Mouse (Mus musculus): ENCODE data around the gene Gm38655. TPM values are rescaled to one million over a fixed set of nuclear protein-coding genes. Genes with fewer than 3 reads are reported as not detected.

The Gm38655 gene
- total and polyA plus RNA-seq, 3 experiments = 0.29 TPM; not detected in 2

DNA sequence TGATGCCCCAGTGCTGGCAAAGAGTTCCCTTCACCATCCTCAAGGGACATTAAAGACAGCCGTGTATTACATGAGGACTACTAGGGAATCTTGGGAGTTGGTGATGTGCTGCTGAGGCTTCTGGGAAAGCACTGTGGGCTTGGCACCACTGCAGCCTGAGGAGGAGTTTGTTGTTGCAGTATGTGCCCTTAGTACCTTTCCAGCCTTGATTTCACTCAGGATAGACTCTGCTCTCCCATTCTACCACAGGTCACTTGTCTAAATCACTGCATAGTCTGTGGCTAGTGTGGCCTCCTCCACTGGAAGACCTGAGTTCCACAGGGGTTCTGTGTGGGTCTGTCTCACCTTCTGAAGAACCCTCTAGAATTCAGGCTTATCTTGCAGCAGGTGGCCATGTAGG, 45.5 kb upstream of the Gm38655 start:
- WGBS = 57% methylated on average over 1 of the region's 1 CpGs
- DNase-seq = no peak

DNA sequence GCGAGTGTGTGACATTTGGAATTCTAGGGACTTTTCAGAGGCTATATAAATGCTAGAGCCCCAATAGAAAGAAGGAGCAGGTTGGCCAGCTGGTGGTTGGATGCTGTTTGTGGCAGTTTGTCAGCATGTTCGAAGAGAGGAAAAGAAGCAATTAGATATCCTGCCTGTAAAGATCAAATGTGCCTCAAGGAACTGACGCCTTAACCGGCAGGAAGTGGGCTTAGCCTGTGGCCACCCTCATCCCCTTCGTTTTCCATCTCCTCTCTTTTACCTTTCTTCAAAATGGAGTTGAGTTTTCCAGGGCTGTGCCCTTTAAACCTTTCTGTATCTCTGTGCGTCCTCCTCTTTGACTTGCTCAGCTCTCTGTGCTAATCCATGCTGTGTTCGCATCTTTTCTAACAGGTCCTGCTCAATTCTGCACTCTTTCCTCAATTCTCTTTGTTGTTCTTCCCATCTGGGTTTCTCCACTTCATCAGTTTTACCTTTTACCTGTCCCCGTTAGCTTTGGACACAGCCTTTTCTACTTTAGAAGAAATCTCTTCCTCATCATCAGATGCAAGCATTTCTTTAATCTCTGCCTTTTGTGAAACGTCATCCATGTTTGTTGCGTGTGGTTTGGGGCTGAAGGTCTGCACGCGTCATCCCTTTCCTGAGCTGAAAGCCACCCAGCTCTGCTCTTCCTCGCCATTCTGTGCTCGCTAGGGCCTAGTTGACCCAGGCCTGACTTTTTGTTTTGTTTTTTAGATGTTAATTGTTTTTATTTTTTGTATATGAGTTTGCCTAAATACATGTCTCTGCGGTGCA, 44.4 kb upstream of the Gm38655 start:
- intact Hi-C loops (cut with DNase I) = no loop called here
- Histone ChIP-seq H3K4me1 (ENCODE audit: control insufficient read depth, insufficient read depth, low read length) (0 out of 2 replicates have a peak, but pooled peaks cover 4% of the 10 kb centered on the region), H3K27me3 (ENCODE audit: control insufficient read depth, insufficient read depth, low read length) (no peaks in the 10 kb centered on the region), H3K4me3 (no peak overlapping the region), H3K27ac (no peak overlapping the region), H3K36me3 (ENCODE audit: control insufficient read depth, insufficient read depth, low read length) (no peaks in the 10 kb centered on the region), H3K79me2 (replicated peaks; ENCODE audit: control insufficient read depth, insufficient read depth, low read length) (no peaks in the 10 kb centered on the region; the same call in 1 of the 2 replicates), H3K9ac (ENCODE audit: low read depth, low read length) (no peak overlapping the region)
- no peak for TF ChIP-seq CTCF (IDR thresholded peaks at IDR 0.05)
- TF ChIP-seq EP300 (IDR thresholded peaks at IDR 0.05; ENCODE audit: insufficient read depth, low read depth, low read length) = no peak
- TF ChIP-seq POLR2A (IDR thresholded peaks at IDR 0.05; ENCODE audit: insufficient read depth, low read depth, low read length) = no peak
- DNase-seq = no peak
- WGBS = 91% methylated on average over 15 of the region's 15 CpGs

More for the DNA sequence above, 45.5 kb upstream of the Gm38655 start:
- no peak overlapping the region for H3K4me3 ChIP-seq
- TF ChIP-seq POLR2A (IDR thresholded peaks at IDR 0.05; ENCODE audit: insufficient read depth, low read depth, low read length) = no peak
- TF ChIP-seq CTCF (IDR thresholded peaks at IDR 0.05) = no peak
- TF ChIP-seq EP300 (IDR thresholded peaks at IDR 0.05; ENCODE audit: insufficient read depth, low read depth, low read length) = no peak
- H3K79me2 ChIP-seq (replicated peaks; ENCODE audit: control insufficient read depth, insufficient read depth, low read length) = no peaks in the 10 kb centered on the region; the same call in 1 of the 2 replicates
- intact Hi-C loops (cut with DNase I) = no loop called here
- H3K36me3 ChIP-seq (ENCODE audit: control insufficient read depth, insufficient read depth, low read length) = no peaks in the 10 kb centered on the region
- no peak overlapping the region for H3K27ac ChIP-seq
- H3K9ac ChIP-seq (ENCODE audit: low read depth, low read length) = no peak overlapping the region
- H3K4me1 ChIP-seq (ENCODE audit: control insufficient read depth, insufficient read depth, low read length) = 0 out of 2 replicates have a peak, but pooled peaks cover 4% of the 10 kb centered on the region
- no peaks in the 10 kb centered on the region for H3K27me3 ChIP-seq (ENCODE audit: control insufficient read depth, insufficient read depth, low read length)

DNA sequence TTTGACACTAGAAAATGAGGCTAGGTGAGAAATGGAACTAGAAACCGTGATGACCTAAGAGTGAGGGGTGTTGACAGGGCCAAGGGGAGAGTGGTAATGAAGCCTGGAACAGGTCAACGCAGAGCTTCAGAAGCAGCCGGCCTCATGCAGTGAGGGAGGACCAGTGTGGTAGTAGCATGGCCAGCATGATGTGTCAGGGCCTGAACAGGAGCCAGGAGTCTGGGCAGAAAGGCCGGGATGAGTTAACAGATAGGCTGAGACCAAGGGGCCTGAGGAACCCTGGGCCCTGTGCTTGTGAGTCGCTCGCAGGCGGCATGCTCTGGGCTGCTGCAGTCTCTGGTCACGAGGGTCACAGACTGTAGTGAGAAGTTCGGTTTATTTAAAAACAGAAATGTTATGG, 43.7 kb upstream of the Gm38655 start:
- Histone ChIP-seq H3K27me3 (ENCODE audit: control insufficient read depth, insufficient read depth, low read length) (no peaks in the 10 kb centered on the region), H3K79me2 (replicated peaks; ENCODE audit: control insufficient read depth, insufficient read depth, low read length) (no peaks in the 10 kb centered on the region; the same call in 1 of the 2 replicates), H3K9ac (ENCODE audit: low read depth, low read length) (no peak overlapping the region), H3K27ac (no peak overlapping the region), H3K4me3 (no peak overlapping the region), H3K36me3 (ENCODE audit: control insufficient read depth, insufficient read depth, low read length) (no peaks in the 10 kb centered on the region), H3K4me1 (ENCODE audit: control insufficient read depth, insufficient read depth, low read length) (0 out of 2 replicates have a peak, but pooled peaks cover 4% of the 10 kb centered on the region)
- 83% methylated on average over 9 of the region's 9 CpGs for WGBS
- no peak for DNase-seq
- no peak for TF ChIP-seq EP300 (IDR thresholded peaks at IDR 0.05; ENCODE audit: insufficient read depth, low read depth, low read length)
- TF ChIP-seq CTCF (IDR thresholded peaks at IDR 0.05) = no peak
- no peak for TF ChIP-seq POLR2A (IDR thresholded peaks at IDR 0.05; ENCODE audit: insufficient read depth, low read depth, low read length)
- intact Hi-C loops (cut with DNase I) = no loop called here

DNA sequence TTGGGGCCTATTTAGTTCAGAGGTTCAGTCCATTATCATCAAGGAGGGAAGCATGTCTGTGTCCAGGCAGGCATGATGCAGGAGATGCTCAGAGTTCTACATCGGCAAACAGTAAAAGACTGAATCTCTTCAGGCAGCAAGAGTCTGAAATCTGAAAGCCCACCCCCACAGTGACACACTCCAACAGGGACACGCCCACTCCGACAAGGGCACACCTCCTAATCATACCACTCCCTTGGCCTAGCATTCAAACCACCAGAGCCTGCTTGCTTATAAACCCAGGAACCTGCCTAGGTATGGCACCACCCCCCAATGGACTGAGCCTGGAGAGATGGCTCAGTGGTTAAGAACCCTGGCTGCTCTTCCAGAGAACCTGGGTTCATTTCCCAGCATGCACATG, 40.2 kb upstream of the Gm38655 start:
- WGBS = 84% methylated on average over 3 of the region's 3 CpGs
- Histone ChIP-seq H3K36me3 (ENCODE audit: control insufficient read depth, insufficient read depth, low read length) (no peaks in the 10 kb centered on the region), H3K9ac (ENCODE audit: low read depth, low read length) (no peak overlapping the region), H3K27me3 (ENCODE audit: control insufficient read depth, insufficient read depth, low read length) (no peaks in the 10 kb centered on the region), H3K4me1 (ENCODE audit: control insufficient read depth, insufficient read depth, low read length) (peaks cover 5% of the 10 kb centered on the region), H3K4me3 (no peak overlapping the region), H3K27ac (no peak overlapping the region), H3K79me2 (replicated peaks; ENCODE audit: control insufficient read depth, insufficient read depth, low read length) (no peaks in the 10 kb centered on the region; the same call in 1 of the 2 replicates)
- DNase-seq = no peak
- TF ChIP-seq CTCF (IDR thresholded peaks at IDR 0.05) (no peak), POLR2A (IDR thresholded peaks at IDR 0.05; ENCODE audit: insufficient read depth, low read depth, low read length) (no peak), EP300 (IDR thresholded peaks at IDR 0.05; ENCODE audit: insufficient read depth, low read depth, low read length) (no peak)
- intact Hi-C loops (cut with DNase I) = no loop called here

DNA sequence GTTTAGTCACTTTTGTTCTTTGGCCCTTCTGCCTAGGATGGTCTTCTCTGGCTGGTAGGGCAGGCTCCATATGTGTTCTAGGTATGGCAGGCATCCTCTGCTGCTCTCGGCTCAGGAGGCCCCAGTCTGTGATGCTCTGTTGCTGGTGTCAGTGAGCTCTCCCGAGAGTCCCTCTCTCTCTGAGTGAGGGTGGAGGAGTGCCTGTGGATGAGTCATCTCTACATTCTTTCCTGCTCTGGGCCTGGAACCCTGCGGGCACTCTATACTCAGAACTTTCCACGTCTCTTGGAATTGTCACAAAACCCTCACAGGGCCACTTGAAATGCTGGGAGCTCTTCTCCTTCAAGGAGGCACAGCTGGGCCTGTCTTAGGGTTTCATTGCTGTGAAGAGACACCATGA, 36.4 kb upstream of the Gm38655 start:
- no peak for TF ChIP-seq POLR2A (IDR thresholded peaks at IDR 0.05; ENCODE audit: insufficient read depth, low read depth, low read length)
- TF ChIP-seq EP300 (IDR thresholded peaks at IDR 0.05; ENCODE audit: insufficient read depth, low read depth, low read length) = no peak
- TF ChIP-seq CTCF (IDR thresholded peaks at IDR 0.05) = no peak
- Histone ChIP-seq H3K9ac (ENCODE audit: low read depth, low read length) (no peak overlapping the region), H3K36me3 (ENCODE audit: control insufficient read depth, insufficient read depth, low read length) (no peaks in the 10 kb centered on the region), H3K27ac (peak overlapping the region; percentile 36), H3K4me1 (ENCODE audit: control insufficient read depth, insufficient read depth, low read length) (peaks cover 5% of the 10 kb centered on the region), H3K4me3 (no peak overlapping the region), H3K79me2 (replicated peaks; ENCODE audit: control insufficient read depth, insufficient read depth, low read length) (no peaks in the 10 kb centered on the region), H3K27me3 (ENCODE audit: control insufficient read depth, insufficient read depth, low read length) (no peaks in the 10 kb centered on the region)
- 41% methylated on average over 4 of the region's 4 CpGs for WGBS
- no peak for DNase-seq
- intact Hi-C loops (cut with DNase I) = no loop called here
